Mouse (Mus musculus) spleen, adult 2 months (tissue): ENCODE data around the gene Fras1. TPM values are rescaled to one million over a fixed set of nuclear protein-coding genes. Genes with fewer than 3 reads are reported as not detected.

Experiments
- DNase-seq, 2 experiments: peaks; one replicate each; pipeline versions ENCODE4 v3.0.0 to v3.0.0-alpha.2; 2012 to 2021; ENCODE audit warnings: low spot score in 2 of 2, low read depth in 1 of 2
- H3K27ac ChIP-seq: fragments of 200-500 bp; 2 replicates; pipeline ENCODE4 v1.5.1; 2012; ENCODE audit warnings: low read length, inconsistent platforms; ENCODE audit not compliant: insufficient read depth
- H3K27me3 ChIP-seq: fragments of 200-500 bp; 2 replicates; pipeline ENCODE4 v1.6.1; 2012; ENCODE audit warnings: mild to moderate bottlenecking, moderate library complexity, low read length, inconsistent platforms; ENCODE audit not compliant: control insufficient read depth, insufficient read depth
- H3K36me3 ChIP-seq: fragments of 200-500 bp; 2 replicates; pipeline ENCODE4 v1.6.1; 2012; ENCODE audit warnings: mild to moderate bottlenecking, low read length, inconsistent platforms; ENCODE audit not compliant: control insufficient read depth, insufficient read depth
- H3K4me1 ChIP-seq: fragments of 200-500 bp; 2 replicates; pipeline ENCODE4 v1.6.1; 2011; ENCODE audit warnings: inconsistent platforms; ENCODE audit not compliant: control insufficient read depth, insufficient read depth, insufficient read length
- H3K4me3 ChIP-seq: fragments of 200-500 bp; 2 replicates; pipeline ENCODE4 v1.5.1; 2011; ENCODE audit warnings: mild to moderate bottlenecking, inconsistent platforms; ENCODE audit not compliant: insufficient read depth, insufficient read length; ENCODE audit errors: extremely low read depth
- CTCF ChIP-seq: fragments of 200-500 bp; IDR thresholded peaks from 2 replicates; pipeline ENCODE4 v1.5.1; 2011; ENCODE audit warnings: mild to moderate bottlenecking, inconsistent platforms; ENCODE audit not compliant: insufficient read depth, insufficient read length, insufficient replicate concordance; ENCODE audit errors: extremely low read depth
- POLR2A ChIP-seq: fragments of 200-500 bp; IDR thresholded peaks from 2 replicates; pipeline ENCODE4 v1.6.1; 2011; ENCODE audit warnings: low read depth, low read length, inconsistent platforms
- WGBS: fragments of 180-500 bp; shearing (Covaris S2); methylation state at CpG from one replicate; pipeline ENCODE4 v1.1.7; 2018; 5-methylcytosine and 5-hydroxymethylcytosine counted together
- polyA plus RNA-seq: library from polyadenylated mRNA; depleted of rRNA; stranded (reverse); fragments of >200 nt; gene quantifications from 2 replicates; pipeline ENCODE4 v1.2.3, GENCODE M21; 2012

Fras1 gene
- polyA plus RNA-seq, 1 experiment: 1.2 TPM

- no peak for DNase-seq
- Histone ChIP-seq H3K4me1 (no peaks in the 10 kb centered on the region), H3K36me3 (no peaks in the 10 kb centered on the region), H3K4me3 (no peak overlapping the region), H3K27me3 (no peaks in the 10 kb centered on the region), H3K27ac (no peak overlapping the region)
- TF ChIP-seq CTCF (no peak), POLR2A (no peak)
- 86% methylated on average over 8 of the region's 8 CpGs for WGBS
These were observed 325.2 kb downstream of the Fras1 start for GRCm38 (mm10) chr5:96698972-96699371.

- no peaks in the 10 kb centered on the region for H3K27me3 ChIP-seq
- no peaks in the 10 kb centered on the region for H3K36me3 ChIP-seq
- no peaks in the 10 kb centered on the region for H3K4me1 ChIP-seq
- H3K27ac ChIP-seq: no peak overlapping the region
- H3K4me3 ChIP-seq: no peak overlapping the region
- TF ChIP-seq CTCF (no peak), POLR2A (no peak)
- 83% methylated on average over 22 of the region's 22 CpGs for WGBS
- no peak for DNase-seq
These were observed 329.2 kb downstream of the Fras1 start for GRCm38 (mm10) chr5:96702706-96703625.

- WGBS: 86% methylated on average over 10 of the region's 10 CpGs
- no peak for DNase-seq
- Histone ChIP-seq H3K27me3 (no peaks in the 10 kb centered on the region), H3K27ac (no peak overlapping the region), H3K4me3 (no peak overlapping the region), H3K36me3 (no peaks in the 10 kb centered on the region), H3K4me1 (no peaks in the 10 kb centered on the region)
- TF ChIP-seq POLR2A: no peak
- TF ChIP-seq CTCF: no peak
These were observed 334.8 kb downstream of the Fras1 start for GRCm38 (mm10) chr5:96708515-96708914.

GRCm38 (mm10) chr5:96712089-96712684, 338.4 kb downstream of the Fras1 start:
- H3K4me1 ChIP-seq: no peaks in the 10 kb centered on the region
- H3K36me3 ChIP-seq: no peaks in the 10 kb centered on the region
- no peak overlapping the region for H3K4me3 ChIP-seq
- H3K27me3 ChIP-seq: no peaks in the 10 kb centered on the region
- 75% methylated on average over 12 of the region's 12 CpGs for WGBS
- H3K27ac ChIP-seq: no peak overlapping the region
- DNase-seq: no peak
- TF ChIP-seq POLR2A (no peak), CTCF (no peak)

GRCm38 (mm10) chr5:96712799-96713198, 339.0 kb downstream of the Fras1 start:
- Histone ChIP-seq H3K36me3 (no peaks in the 10 kb centered on the region), H3K27me3 (no peaks in the 10 kb centered on the region), H3K4me3 (no peak overlapping the region), H3K4me1 (no peaks in the 10 kb centered on the region), H3K27ac (no peak overlapping the region)
- 89% methylated on average over 4 of the region's 4 CpGs for WGBS
- TF ChIP-seq POLR2A (no peak), CTCF (no peak)
- DNase-seq: no peak

- TF ChIP-seq POLR2A (no peak), CTCF (no peak)
- no peak overlapping the region for H3K4me3 ChIP-seq
- no peaks in the 10 kb centered on the region for H3K4me1 ChIP-seq
- 65% methylated on average over 8 of the region's 8 CpGs for WGBS
- H3K27me3 ChIP-seq: no peaks in the 10 kb centered on the region
- no peaks in the 10 kb centered on the region for H3K36me3 ChIP-seq
- no peak overlapping the region for H3K27ac ChIP-seq
- no peak for DNase-seq
These were observed 342.7 kb downstream of the Fras1 start for GRCm38 (mm10) chr5:96716273-96717034.
